Mouse (Mus musculus): ENCODE data around the gene Rhoh. TPM values are rescaled to one million over a fixed set of nuclear protein-coding genes. Genes with fewer than 3 reads are reported as not detected.
A peak's percentile ranks its signal among the peaks of the same experiment; 100 is the strongest.

Rhoh gene
- polyA plus RNA-seq, 1 experiment from 2014 or later, result 2.2 TPM

GRCm38 (mm10) chr5:65864946-65865345 lies 3.9 kb downstream of the Rhoh start:
- WGBS (ENCODE audit: insufficient replicate concordance), result 33% methylated on average over 3 of the region's 3 CpGs
- no peaks in the 10 kb centered on the region for H3K36me3 ChIP-seq (ENCODE audit: control insufficient read depth, insufficient read depth)
- H3K4me1 ChIP-seq (ENCODE audit: control insufficient read depth, low read depth, low read length), result no peaks in the 10 kb centered on the region
- peak overlapping the region; percentile 45 for H3K4me3 ChIP-seq (ENCODE audit: low read depth, low read length)
- no peaks in the 10 kb centered on the region for H3K27me3 ChIP-seq (ENCODE audit: control insufficient read depth, insufficient read depth, low read depth, low read length)
- H3K9me3 ChIP-seq (replicated peaks; ENCODE audit: control insufficient read depth, low read length), result no peaks in the 10 kb centered on the region
- no peak for ATAC-seq (ENCODE audit: low read depth)
- H3K9ac ChIP-seq (ENCODE audit: low read depth, low read length), result no peak overlapping the region; the same call in 1 of the 2 replicates
- H3K4me2 ChIP-seq (ENCODE audit: low read depth, low read length), result 0 out of 2 replicates have a peak overlapping the region, but pooled peaks have one; percentile 32
- H3K27ac ChIP-seq (ENCODE audit: low read length), result no peak overlapping the region

GRCm38 (mm10) chr5:65866591-65866990 lies 5.6 kb downstream of the Rhoh start:
- H3K27ac ChIP-seq (ENCODE audit: low read length), result no peak overlapping the region
- no peaks in the 10 kb centered on the region for H3K4me1 ChIP-seq (ENCODE audit: control insufficient read depth, low read depth, low read length)
- H3K36me3 ChIP-seq (ENCODE audit: control insufficient read depth, insufficient read depth), result no peaks in the 10 kb centered on the region
- no peak overlapping the region for H3K4me3 ChIP-seq (ENCODE audit: low read depth, low read length)
- no peaks in the 10 kb centered on the region for H3K27me3 ChIP-seq (ENCODE audit: control insufficient read depth, insufficient read depth, low read depth, low read length)
- no peaks in the 10 kb centered on the region for H3K9me3 ChIP-seq (replicated peaks; ENCODE audit: control insufficient read depth, low read length)
- H3K9ac ChIP-seq (ENCODE audit: low read depth, low read length), result no peak overlapping the region
- ATAC-seq (ENCODE audit: low read depth), result no peak
- WGBS (ENCODE audit: insufficient replicate concordance), result 75% methylated on average over 6 of the region's 6 CpGs
- no peak overlapping the region for H3K4me2 ChIP-seq (ENCODE audit: low read depth, low read length)

- Histone ChIP-seq H3K9me3 (replicated peaks; ENCODE audit: control insufficient read depth, low read length) (no peaks in the 10 kb centered on the region), H3K4me3 (ENCODE audit: low read depth, low read length) (no peak overlapping the region), H3K9ac (ENCODE audit: low read depth, low read length) (no peak overlapping the region), H3K27me3 (ENCODE audit: control insufficient read depth, insufficient read depth, low read depth, low read length) (no peaks in the 10 kb centered on the region), H3K4me1 (ENCODE audit: control insufficient read depth, low read depth, low read length) (no peaks in the 10 kb centered on the region), H3K36me3 (ENCODE audit: control insufficient read depth, insufficient read depth) (no peaks in the 10 kb centered on the region), H3K4me2 (ENCODE audit: low read depth, low read length) (no peak overlapping the region), H3K27ac (ENCODE audit: low read length) (no peak overlapping the region)
- ATAC-seq (ENCODE audit: low read depth), result no peak
- 35% methylated on average over 7 of the region's 7 CpGs for WGBS (ENCODE audit: insufficient replicate concordance)
Measured at GRCm38 (mm10) chr5:65867380-65868116, 6.5 kb downstream of the Rhoh start.

GRCm38 (mm10) chr5:65868419-65868818 lies 7.4 kb downstream of the Rhoh start:
- no peaks in the 10 kb centered on the region for H3K9me3 ChIP-seq (replicated peaks; ENCODE audit: control insufficient read depth, low read length)
- H3K4me3 ChIP-seq (ENCODE audit: low read depth, low read length), result no peak overlapping the region
- no peaks in the 10 kb centered on the region for H3K36me3 ChIP-seq (ENCODE audit: control insufficient read depth, insufficient read depth)
- H3K27me3 ChIP-seq (ENCODE audit: control insufficient read depth, insufficient read depth, low read depth, low read length), result no peaks in the 10 kb centered on the region
- H3K9ac ChIP-seq (ENCODE audit: low read depth, low read length), result no peak overlapping the region
- H3K4me2 ChIP-seq (ENCODE audit: low read depth, low read length), result no peak overlapping the region
- no peak for ATAC-seq (ENCODE audit: low read depth)
- WGBS (ENCODE audit: insufficient replicate concordance), result 36% methylated on average over 3 of the region's 3 CpGs
- H3K27ac ChIP-seq (ENCODE audit: low read length), result no peak overlapping the region
- no peaks in the 10 kb centered on the region for H3K4me1 ChIP-seq (ENCODE audit: control insufficient read depth, low read depth, low read length)

- no peak for ATAC-seq (ENCODE audit: low read depth)
- no peaks in the 10 kb centered on the region for H3K27me3 ChIP-seq (ENCODE audit: control insufficient read depth, insufficient read depth, low read depth, low read length)
- H3K36me3 ChIP-seq (ENCODE audit: control insufficient read depth, insufficient read depth), result no peaks in the 10 kb centered on the region
- no peaks in the 10 kb centered on the region for H3K4me1 ChIP-seq (ENCODE audit: control insufficient read depth, low read depth, low read length)
- H3K9ac ChIP-seq (ENCODE audit: low read depth, low read length), result no peak overlapping the region
- H3K9me3 ChIP-seq (replicated peaks; ENCODE audit: control insufficient read depth, low read length), result no peaks in the 10 kb centered on the region
- no peak overlapping the region for H3K4me3 ChIP-seq (ENCODE audit: low read depth, low read length)
- H3K27ac ChIP-seq (ENCODE audit: low read length), result no peak overlapping the region
- WGBS (ENCODE audit: insufficient replicate concordance), result 78% methylated on average over 4 of the region's 4 CpGs
- H3K4me2 ChIP-seq (ENCODE audit: low read depth, low read length), result no peak overlapping the region
Measured at GRCm38 (mm10) chr5:65869660-65870059, 8.6 kb downstream of the Rhoh start.

- Histone ChIP-seq H3K4me3 (ENCODE audit: low read depth, low read length) (no peak overlapping the region), H3K27me3 (ENCODE audit: control insufficient read depth, insufficient read depth, low read depth, low read length) (no peaks in the 10 kb centered on the region), H3K9ac (ENCODE audit: low read depth, low read length) (no peak overlapping the region), H3K36me3 (ENCODE audit: control insufficient read depth, insufficient read depth) (no peaks in the 10 kb centered on the region), H3K4me1 (ENCODE audit: control insufficient read depth, low read depth, low read length) (no peaks in the 10 kb centered on the region), H3K27ac (ENCODE audit: low read length) (no peak overlapping the region), H3K4me2 (ENCODE audit: low read depth, low read length) (no peak overlapping the region), H3K9me3 (replicated peaks; ENCODE audit: control insufficient read depth, low read length) (no peaks in the 10 kb centered on the region)
- 80% methylated on average over 13 of the region's 13 CpGs for WGBS (ENCODE audit: insufficient replicate concordance)
- no peak for ATAC-seq (ENCODE audit: low read depth)
Measured at GRCm38 (mm10) chr5:65871276-65871875, 10.4 kb downstream of the Rhoh start.

- Histone ChIP-seq H3K4me3 (ENCODE audit: low read depth, low read length) (no peak overlapping the region), H3K36me3 (ENCODE audit: control insufficient read depth, insufficient read depth) (no peaks in the 10 kb centered on the region), H3K27me3 (ENCODE audit: control insufficient read depth, insufficient read depth, low read depth, low read length) (no peaks in the 10 kb centered on the region), H3K9me3 (replicated peaks; ENCODE audit: control insufficient read depth, low read length) (no peaks in the 10 kb centered on the region), H3K4me2 (ENCODE audit: low read depth, low read length) (no peak overlapping the region), H3K9ac (ENCODE audit: low read depth, low read length) (no peak overlapping the region), H3K4me1 (ENCODE audit: control insufficient read depth, low read depth, low read length) (no peaks in the 10 kb centered on the region), H3K27ac (ENCODE audit: low read length) (no peak overlapping the region)
- no peak for ATAC-seq (ENCODE audit: low read depth)
- 19% methylated on average over 4 of the region's 4 CpGs for WGBS (ENCODE audit: insufficient replicate concordance)
Measured at GRCm38 (mm10) chr5:65873212-65873611, 12.2 kb downstream of the Rhoh start.

- H3K4me1 ChIP-seq (ENCODE audit: control insufficient read depth, low read depth, low read length), result no peaks in the 10 kb centered on the region
- no peak for ATAC-seq (ENCODE audit: low read depth)
- no peaks in the 10 kb centered on the region for H3K9me3 ChIP-seq (replicated peaks; ENCODE audit: control insufficient read depth, low read length)
- no peak overlapping the region for H3K4me2 ChIP-seq (ENCODE audit: low read depth, low read length)
- no peak overlapping the region for H3K27ac ChIP-seq (ENCODE audit: low read length)
- H3K9ac ChIP-seq (ENCODE audit: low read depth, low read length), result no peak overlapping the region
- no peaks in the 10 kb centered on the region for H3K27me3 ChIP-seq (ENCODE audit: control insufficient read depth, insufficient read depth, low read depth, low read length)
- 80% methylated on average over 7 of the region's 7 CpGs for WGBS (ENCODE audit: insufficient replicate concordance)
- no peak overlapping the region for H3K4me3 ChIP-seq (ENCODE audit: low read depth, low read length)
- H3K36me3 ChIP-seq (ENCODE audit: control insufficient read depth, insufficient read depth), result no peaks in the 10 kb centered on the region
Measured at GRCm38 (mm10) chr5:65875269-65875668, 14.3 kb downstream of the Rhoh start.

GRCm38 (mm10) chr5:65878367-65878766 lies 17.4 kb downstream of the Rhoh start:
- no peaks in the 10 kb centered on the region for H3K9me3 ChIP-seq (replicated peaks; ENCODE audit: control insufficient read depth, low read length)
- no peak overlapping the region for H3K4me3 ChIP-seq (ENCODE audit: low read depth, low read length)
- no peak overlapping the region for H3K4me2 ChIP-seq (ENCODE audit: low read depth, low read length)
- no peaks in the 10 kb centered on the region for H3K36me3 ChIP-seq (ENCODE audit: control insufficient read depth, insufficient read depth)
- 45% methylated on average over 3 of the region's 3 CpGs for WGBS (ENCODE audit: insufficient replicate concordance)
- no peak for ATAC-seq (ENCODE audit: low read depth)
- H3K27me3 ChIP-seq (ENCODE audit: control insufficient read depth, insufficient read depth, low read depth, low read length), result no peaks in the 10 kb centered on the region
- H3K27ac ChIP-seq (ENCODE audit: low read length), result no peak overlapping the region
- no peaks in the 10 kb centered on the region; the same call in 1 of the 2 replicates for H3K4me1 ChIP-seq (ENCODE audit: control insufficient read depth, low read depth, low read length)
- H3K9ac ChIP-seq (ENCODE audit: low read depth, low read length), result no peak overlapping the region
